Mouse (Mus musculus): ENCODE results near the gene Ptprcap. TPM values are rescaled to one million over a fixed set of nuclear protein-coding genes. Genes with fewer than 3 reads are reported as not detected.

Ptprcap gene
- polyA plus RNA-seq (2012) = 448 and 548 TPM in 2 replicates

GRCm38 (mm10) chr19:4153232-4153654, at the start of gene Ptprcap:
Gene Ptprcap (plus strand): TSS chr19:4153604.
- TF ChIP-seq GATA1 (IDR thresholded peaks at IDR 0.05; ENCODE audit: low read length) = no peak

- no peak for TF ChIP-seq GATA1 (IDR thresholded peaks at IDR 0.05; ENCODE audit: low read length)
These were observed 49.6 kb upstream of the Ptprcap start for GRCm38 (mm10) chr19:4103792-4104191.

- no peak for TF ChIP-seq GATA1 (IDR thresholded peaks at IDR 0.05; ENCODE audit: low read length)
These were observed 48.7 kb upstream of the Ptprcap start for GRCm38 (mm10) chr19:4104675-4105194.

GRCm38 (mm10) chr19:4106654-4107053, 46.8 kb upstream of the Ptprcap start:
- TF ChIP-seq GATA1 (IDR thresholded peaks at IDR 0.05; ENCODE audit: low read length) = no peak

GRCm38 (mm10) chr19:4108535-4108934, 44.9 kb upstream of the Ptprcap start:
- TF ChIP-seq GATA1 (IDR thresholded peaks at IDR 0.05; ENCODE audit: low read length) = no peak

GRCm38 (mm10) chr19:4112063-4112960, 41.1 kb upstream of the Ptprcap start:
- TF ChIP-seq GATA1 (IDR thresholded peaks at IDR 0.05; ENCODE audit: low read length) = no peak

- no peak for TF ChIP-seq GATA1 (IDR thresholded peaks at IDR 0.05; ENCODE audit: low read length)
These were observed 40.1 kb upstream of the Ptprcap start for GRCm38 (mm10) chr19:4113186-4113805.

- no peak for TF ChIP-seq GATA1 (IDR thresholded peaks at IDR 0.05; ENCODE audit: low read length)
These were observed 39.6 kb upstream of the Ptprcap start for GRCm38 (mm10) chr19:4113806-4114230.

- no peak for TF ChIP-seq GATA1 (IDR thresholded peaks at IDR 0.05; ENCODE audit: low read length)
These were observed 38.9 kb upstream of the Ptprcap start for GRCm38 (mm10) chr19:4114551-4114950.

GRCm38 (mm10) chr19:4115144-4115543, 38.3 kb upstream of the Ptprcap start:
- no peak for TF ChIP-seq GATA1 (IDR thresholded peaks at IDR 0.05; ENCODE audit: low read length)

GRCm38 (mm10) chr19:4115816-4116215, 37.6 kb upstream of the Ptprcap start:
- TF ChIP-seq GATA1 (IDR thresholded peaks at IDR 0.05; ENCODE audit: low read length) = no peak

- TF ChIP-seq GATA1 (IDR thresholded peaks at IDR 0.05; ENCODE audit: low read length) = no peak
These were observed 36.4 kb upstream of the Ptprcap start for GRCm38 (mm10) chr19:4117006-4117405.

- no peak for TF ChIP-seq GATA1 (IDR thresholded peaks at IDR 0.05; ENCODE audit: low read length)
These were observed 35.1 kb upstream of the Ptprcap start for GRCm38 (mm10) chr19:4118350-4118749.

- no peak for TF ChIP-seq GATA1 (IDR thresholded peaks at IDR 0.05; ENCODE audit: low read length)
These were observed 33.5 kb upstream of the Ptprcap start for GRCm38 (mm10) chr19:4119716-4120487.

- no peak for TF ChIP-seq GATA1 (IDR thresholded peaks at IDR 0.05; ENCODE audit: low read length)
These were observed 32.9 kb upstream of the Ptprcap start for GRCm38 (mm10) chr19:4120496-4120895.

Data from G1E-ER4 (cell line).